ENCODE assay signal across 8 mouse cellular contexts in genomic region chr19:7482266-7482598, GRCm38 (mm10). TPM values are rescaled to one million over a fixed set of nuclear protein-coding genes. Genes with fewer than 3 reads are reported as not detected.
A peak's percentile ranks its signal among the peaks of the same experiment; 100 is the strongest.
DNase-seq lines count a peak whose midpoint lies in the region; ATAC-seq and TF ChIP-seq lines count a peak whose summit lies in the region.

No protein-coding gene starts in this region.

- no peak for TF ChIP-seq CTCF in layer of hippocampus, adult 2 months (conservative IDR thresholded peaks at IDR 0.05)

- H3K9ac ChIP-seq in embryonic facial prominence, embryonic 11.5 days (replicated peaks; ENCODE audit: low read length), result peak overlapping the region; percentile 97
- peak overlapping the region; percentile 97 for H3K9ac ChIP-seq in intestine, embryonic 15.5 days
- peak overlapping the region; percentile 97 for H3K9ac ChIP-seq in neural tube, embryonic 13.5 days

- no peaks in the 10 kb centered on the region for H3K36me3 ChIP-seq in embryonic facial prominence, embryonic 11.5 days (replicated peaks; ENCODE audit: control insufficient read depth, insufficient read depth, low read depth, low read length)
- no peaks in the 10 kb centered on the region for H3K36me3 ChIP-seq in intestine, embryonic 15.5 days
- 0 out of 2 replicates have a peak, but pooled peaks cover under 1% of the 10 kb centered on the region for H3K36me3 ChIP-seq in neural tube, embryonic 13.5 days

- H3K4me1 ChIP-seq in embryonic facial prominence, embryonic 11.5 days (ENCODE audit: control insufficient read depth, insufficient read depth, low read length), result no peaks in the 10 kb centered on the region
- peaks cover 8% of the 10 kb centered on the region for H3K4me1 ChIP-seq in intestine, embryonic 15.5 days (replicated peaks)
- peaks cover 41% of the 10 kb centered on the region for H3K4me1 ChIP-seq in neural tube, embryonic 13.5 days (replicated peaks)

- peak overlapping the region; percentile 99 for H3K27ac ChIP-seq in layer of hippocampus, adult 2 months
- peak overlapping the region; percentile 99 for H3K27ac ChIP-seq in embryonic facial prominence, embryonic 11.5 days (replicated peaks; ENCODE audit: low read depth, low read length)
- H3K27ac ChIP-seq in intestine, embryonic 15.5 days, result peak overlapping the region; percentile 99
- H3K27ac ChIP-seq in neural tube, embryonic 13.5 days (replicated peaks), result peak overlapping the region; percentile 99

- no peaks in the 10 kb centered on the region for H3K27me3 ChIP-seq in embryonic facial prominence, embryonic 11.5 days (ENCODE audit: control insufficient read depth, insufficient read depth, low read length)
- H3K27me3 ChIP-seq in intestine, embryonic 15.5 days (replicated peaks), result no peaks in the 10 kb centered on the region
- no peaks in the 10 kb centered on the region for H3K27me3 ChIP-seq in neural tube, embryonic 13.5 days

- no peak for ATAC-seq in embryonic facial prominence, embryonic 11.5 days (replicated peaks; ENCODE audit: insufficient number of reproducible peaks, low FRiP score, low TSS enrichment, low read depth)
- no peak for ATAC-seq in intestine, embryonic 15.5 days
- no peak for ATAC-seq in neural tube, embryonic 13.5 days (ENCODE audit: low read depth)

- H3K4me2 ChIP-seq in embryonic facial prominence, embryonic 11.5 days (ENCODE audit: low read depth, low read length), result peak overlapping the region; percentile 66
- H3K4me2 ChIP-seq in intestine, embryonic 15.5 days (replicated peaks), result peak overlapping the region; percentile 78
- peak overlapping the region; percentile 80 for H3K4me2 ChIP-seq in neural tube, embryonic 13.5 days

- DNase-seq in layer of hippocampus, adult 2 months (ENCODE audit: low spot score in 2 of 2), result no peak
- no peak for DNase-seq in layer of hippocampus, postnatal 10 days (ENCODE audit: low spot score in 2 of 2)
- no peak for DNase-seq in embryonic facial prominence, embryonic 11.5 days (ENCODE audit: low spot score)
- DNase-seq in c-Kit-positive CD71-positive TER-119-positive erythroid progenitor cells, embryonic 14.5 days (ENCODE audit: low spot score), result no peak
- DNase-seq in cerebellum, adult 8-10 months, result no peak
- no peak for DNase-seq in kidney, adult 8-10 months

- under 1% methylated on average over 7 of the region's 7 CpGs for WGBS in embryonic facial prominence, embryonic 11.5 days
- WGBS in intestine, embryonic 15.5 days, result under 1% methylated on average over 7 of the region's 7 CpGs
- under 1% methylated on average over 7 of the region's 7 CpGs for WGBS in neural tube, embryonic 13.5 days

- H3K4me3 ChIP-seq in layer of hippocampus, adult 2 months, result peak overlapping the region; percentile 88
- peak overlapping the region; percentile 95 for H3K4me3 ChIP-seq in embryonic facial prominence, embryonic 11.5 days (ENCODE audit: low read depth, low read length)
- peak overlapping the region; percentile 95 for H3K4me3 ChIP-seq in intestine, embryonic 15.5 days (replicated peaks)
- peak overlapping the region; percentile 72 for H3K4me3 ChIP-seq in neural tube, embryonic 13.5 days

- no peaks in the 10 kb centered on the region for H3K9me3 ChIP-seq in embryonic facial prominence, embryonic 11.5 days (replicated peaks; ENCODE audit: control insufficient read depth, low read length)
- no peaks in the 10 kb centered on the region for H3K9me3 ChIP-seq in intestine, embryonic 15.5 days
- no peaks in the 10 kb centered on the region for H3K9me3 ChIP-seq in neural tube, embryonic 13.5 days

RNA-seq across cellular contexts. Expression of gene Rtn3, which starts 0.8 kb away (rescaled TPM):
- total RNA-seq in layer of hippocampus, adult 2 months (2021), result 100 to 1,000 TPM; 733 to 764 TPM
- 100 to 1,000 TPM; 769 to 828 TPM for total RNA-seq in layer of hippocampus, postnatal 10 days (2021)
- 148 and 156 TPM in 2 replicates for polyA plus RNA-seq in embryonic facial prominence, embryonic 11.5 days (2014; fragmentation: Nextera tagmentation; extraction: Ambion mirVana)
- polyA plus RNA-seq in intestine, embryonic 15.5 days (2015; fragmentation: Nextera tagmentation; extraction: Ambion mirVana), result 140 and 143 TPM in 2 replicates
- 518 and 529 TPM in 2 replicates for polyA plus RNA-seq in neural tube, embryonic 13.5 days (2015; fragmentation: Nextera tagmentation; extraction: Ambion mirVana)

RNA-seq across cellular contexts. Expression of gene Atl3, which starts 11.6 kb away (rescaled TPM):
- 10 to 100 TPM; 20.5 to 23.0 TPM for total RNA-seq in layer of hippocampus, adult 2 months (2021)
- 10 to 100 TPM; 21.8 to 22.4 TPM for total RNA-seq in layer of hippocampus, postnatal 10 days (2021)
- polyA plus RNA-seq in embryonic facial prominence, embryonic 11.5 days (2014; fragmentation: Nextera tagmentation; extraction: Ambion mirVana), result 9.4 and 11.9 TPM in 2 replicates
- polyA plus RNA-seq in intestine, embryonic 15.5 days (2015; fragmentation: Nextera tagmentation; extraction: Ambion mirVana), result 10.9 and 11.6 TPM in 2 replicates
- polyA plus RNA-seq in neural tube, embryonic 13.5 days (2015; fragmentation: Nextera tagmentation; extraction: Ambion mirVana), result 6.8 and 6.9 TPM in 2 replicates
